Mouse (Mus musculus) right cerebral cortex, postnatal 4 days (tissue): ENCODE data around the gene Selenos.

Experiments
- DNase-seq: peaks from one replicate; pipeline ENCODE4 v3.0.0-alpha.2; 2022

Selenos gene

DNA sequence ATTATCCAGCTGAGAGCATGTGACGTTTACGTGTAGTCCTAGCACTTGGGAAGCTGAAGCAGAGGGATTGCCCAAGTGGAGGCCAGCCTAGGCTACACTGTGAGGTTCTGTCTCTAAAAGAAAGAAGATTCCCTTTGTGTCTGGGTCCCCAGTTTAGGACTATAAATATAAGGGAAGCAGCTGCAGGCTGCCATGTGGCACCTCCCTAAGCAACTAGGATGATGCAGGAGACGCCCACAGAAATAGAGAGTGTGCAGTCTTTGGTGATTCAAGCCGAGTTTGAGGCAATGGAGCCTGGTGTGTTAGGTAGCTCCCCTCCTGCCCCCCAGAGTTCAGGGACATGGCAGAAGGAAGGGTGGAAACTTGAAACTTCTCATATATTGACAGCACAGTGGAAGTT is 8.2 kb downstream of the Selenos start:
- no peak for DNase-seq

DNA sequence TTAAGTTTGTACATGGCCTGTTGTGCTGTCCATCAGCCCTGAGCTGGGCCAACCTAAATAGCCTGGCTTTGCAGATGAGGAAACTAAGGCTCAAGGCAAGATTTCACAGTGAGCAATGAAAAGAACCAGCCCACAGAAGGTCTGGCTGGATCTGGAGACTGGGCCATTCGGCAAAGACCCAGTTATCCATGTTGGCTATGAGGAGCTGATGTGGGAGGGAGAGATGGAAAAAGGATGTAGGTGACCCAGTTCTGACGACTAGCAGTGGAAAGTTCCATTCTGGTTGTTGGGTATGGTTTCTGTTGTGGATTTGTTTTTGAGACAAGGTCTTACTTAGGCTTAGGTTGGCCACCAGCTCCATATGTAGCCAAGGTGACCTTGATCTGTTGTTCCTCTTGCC is 8.6 kb downstream of the Selenos start:
- DNase-seq: no peak

DNA sequence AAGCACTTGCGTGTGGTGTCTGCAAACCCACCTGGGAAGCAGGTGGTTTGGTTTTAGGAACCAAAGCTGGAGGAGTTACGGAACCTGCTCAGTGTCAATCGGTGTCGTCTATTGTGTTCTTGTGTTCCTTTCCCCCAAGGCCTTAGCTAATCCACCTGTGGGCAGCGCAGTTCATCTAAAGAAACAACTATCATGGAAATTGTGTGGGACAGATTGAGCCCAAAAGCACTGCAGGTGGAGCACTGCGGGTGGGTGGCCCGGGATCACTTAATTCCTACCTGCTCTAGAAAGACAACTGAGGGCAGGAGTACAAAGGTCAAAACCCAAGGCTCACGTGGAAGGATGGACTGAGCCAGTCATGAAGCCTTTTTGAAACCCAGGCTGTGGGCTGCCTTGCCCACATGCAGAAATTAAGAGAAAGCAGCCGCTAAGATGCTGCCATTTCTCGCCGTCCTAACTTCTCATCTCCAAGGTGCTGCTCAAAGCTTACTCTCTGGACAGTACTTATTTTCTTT is 11.3 kb downstream of the Selenos start:
- DNase-seq: no peak

DNA sequence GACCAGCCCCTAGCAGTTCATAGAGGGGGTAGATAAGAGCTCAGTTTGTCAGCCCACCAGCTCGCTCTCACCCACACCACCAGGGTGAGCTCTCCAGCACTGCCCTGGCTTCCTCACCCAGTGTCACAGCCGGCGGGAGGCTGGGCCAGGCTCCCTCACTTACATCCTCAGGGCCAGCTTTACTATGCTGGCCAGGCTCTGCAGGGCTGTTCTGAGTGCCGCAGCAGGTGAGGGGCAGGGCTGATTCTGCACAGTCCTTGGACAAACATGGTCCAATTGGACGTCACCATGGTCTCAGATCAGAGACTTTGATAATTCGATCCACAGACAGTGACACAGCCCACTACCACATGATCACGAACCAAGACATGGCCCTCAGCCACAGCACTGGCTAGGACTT is 12.1 kb downstream of the Selenos start:
- DNase-seq: no peak

DNA sequence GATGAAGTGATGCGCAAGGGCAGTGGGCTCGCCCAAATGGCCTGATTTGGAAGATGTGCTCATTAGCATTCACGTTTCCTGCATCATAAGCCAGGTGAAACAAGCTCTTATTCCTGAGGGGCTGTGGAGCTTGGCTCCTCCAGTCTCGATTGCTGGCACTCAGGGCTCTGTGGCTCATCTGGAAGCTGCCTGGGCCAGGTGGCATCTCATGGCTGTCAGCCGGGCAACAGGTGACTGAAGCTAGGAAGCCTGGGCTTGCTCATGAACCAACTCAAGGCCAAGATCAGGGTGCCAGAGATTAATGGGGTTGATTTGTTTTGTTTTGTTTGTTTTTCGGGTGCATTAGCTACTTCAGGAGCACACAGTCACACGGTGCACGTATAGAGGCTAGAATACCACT is 13.2 kb downstream of the Selenos start:
- no peak for DNase-seq

DNA sequence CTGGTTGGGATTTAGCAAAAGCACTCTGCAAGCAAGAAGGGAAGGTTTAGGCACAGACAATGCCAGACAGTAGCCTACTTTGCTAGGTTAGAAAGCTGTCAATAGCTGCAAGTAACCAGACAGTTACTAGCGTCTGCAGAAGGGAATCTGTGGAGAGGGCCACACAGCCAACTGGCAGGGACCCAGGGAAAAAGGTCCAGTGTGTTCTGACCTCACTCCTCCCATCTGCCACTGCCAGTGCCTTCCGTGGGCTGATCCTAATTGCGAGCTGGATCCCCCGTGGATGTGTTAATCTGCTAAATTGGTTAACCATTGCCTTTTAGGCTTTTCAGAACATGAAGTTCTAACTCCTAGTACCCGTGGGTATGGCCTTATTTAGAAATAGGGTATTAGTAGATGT is 14.7 kb downstream of the Selenos start:
- DNase-seq: no peak

DNA sequence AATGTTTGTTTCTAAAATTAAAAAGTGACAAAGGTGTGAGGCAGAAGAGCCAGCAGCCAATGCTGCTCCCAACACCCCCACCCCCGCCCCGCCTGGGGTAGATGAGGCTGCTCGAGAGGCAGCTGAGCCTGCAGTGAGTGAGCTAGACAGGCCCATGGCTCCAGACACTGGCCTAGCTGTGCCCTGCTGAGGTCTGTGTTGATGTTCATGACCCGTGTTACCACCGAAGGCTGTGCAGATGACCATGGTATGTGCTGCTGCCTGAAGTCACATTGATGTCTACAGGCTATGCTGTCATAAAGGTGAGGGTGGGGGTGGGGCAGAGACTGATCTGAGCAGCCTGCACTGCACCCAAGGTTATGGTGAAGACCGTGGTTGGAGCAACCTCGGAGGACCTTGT is 19.4 kb downstream of the Selenos start:
- DNase-seq: no peak

DNA sequence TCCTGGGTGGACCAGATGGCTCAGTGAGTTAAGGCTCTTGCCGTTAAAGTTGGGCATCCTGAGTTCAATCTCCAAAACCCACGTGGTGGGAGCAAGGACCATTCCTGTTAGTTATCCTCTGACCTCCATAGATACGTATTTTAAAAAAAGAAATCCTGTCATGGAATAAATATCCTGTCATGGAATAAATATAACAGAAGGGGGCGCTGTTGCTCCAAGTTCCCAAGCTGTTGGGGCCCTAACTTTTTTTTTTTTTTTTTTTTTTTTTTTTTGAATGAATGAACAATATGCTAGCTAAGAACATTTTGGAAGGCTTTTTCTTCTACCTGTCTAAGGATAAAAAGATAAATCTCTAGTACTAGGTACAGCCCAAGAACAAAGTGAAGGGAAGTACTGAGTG is 22.4 kb downstream of the Selenos start:
- no peak for DNase-seq

DNA sequence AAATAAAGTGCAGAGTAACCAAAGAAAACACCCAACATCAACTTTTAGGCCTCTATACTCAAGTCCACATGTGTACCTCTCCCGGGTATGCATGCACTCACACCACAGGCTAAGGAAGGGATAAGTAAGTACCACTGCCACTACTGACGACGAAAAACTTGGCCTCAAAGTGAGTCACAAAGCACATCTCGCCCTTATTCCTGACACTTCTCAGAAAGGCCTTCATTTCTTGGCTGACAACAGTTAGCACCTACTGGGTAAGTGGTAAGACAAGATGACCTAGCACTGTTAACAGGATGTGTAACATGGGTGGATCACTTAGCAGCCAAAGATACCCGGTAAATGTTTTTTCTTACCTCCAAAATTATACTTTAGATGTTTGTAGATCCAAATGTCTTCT is 25.1 kb downstream of the Selenos start:
- DNase-seq: no peak

DNA sequence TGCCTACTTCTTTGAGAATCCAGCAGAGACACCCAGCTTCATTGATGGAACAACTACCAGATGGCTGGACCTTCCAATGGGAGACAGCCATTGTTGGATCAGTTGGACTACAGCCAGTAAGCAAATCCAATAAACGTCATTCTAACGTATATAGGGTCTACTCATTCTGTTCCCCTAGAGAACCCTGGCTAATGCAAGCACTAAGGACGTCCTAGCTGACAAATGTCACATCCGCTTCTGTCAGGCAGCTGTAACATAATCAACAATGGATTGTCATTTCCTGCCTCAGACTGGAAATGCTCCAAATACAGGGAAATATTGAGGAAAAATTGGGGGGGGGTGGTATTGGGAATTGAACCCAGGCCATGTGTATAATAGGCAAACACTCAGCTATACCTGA is 26.3 kb downstream of the Selenos start:
- DNase-seq: no peak

DNA sequence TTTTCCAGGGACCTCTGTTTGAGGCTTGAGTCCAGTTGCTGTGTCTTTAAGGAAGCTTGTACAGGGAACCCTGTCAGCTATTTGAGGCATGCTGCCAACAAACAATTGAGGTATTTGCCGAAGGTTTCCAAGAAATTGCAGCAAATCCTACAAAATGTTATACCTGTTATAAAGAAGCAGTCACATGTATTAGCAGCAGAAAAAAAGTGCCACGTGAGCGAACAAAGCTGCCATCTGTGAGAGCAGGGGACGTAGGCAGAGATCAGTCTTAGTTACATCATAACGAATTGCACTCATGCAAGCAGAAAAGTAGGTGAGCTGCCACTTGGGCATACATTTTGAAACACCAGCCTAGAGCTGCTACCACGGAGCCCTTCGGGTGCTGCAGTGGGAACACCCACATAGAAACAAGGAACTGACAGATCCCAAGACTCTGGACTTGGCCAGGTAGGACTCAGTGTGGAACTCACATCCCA is 27.2 kb downstream of the Selenos start:
- DNase-seq: no peak

DNA sequence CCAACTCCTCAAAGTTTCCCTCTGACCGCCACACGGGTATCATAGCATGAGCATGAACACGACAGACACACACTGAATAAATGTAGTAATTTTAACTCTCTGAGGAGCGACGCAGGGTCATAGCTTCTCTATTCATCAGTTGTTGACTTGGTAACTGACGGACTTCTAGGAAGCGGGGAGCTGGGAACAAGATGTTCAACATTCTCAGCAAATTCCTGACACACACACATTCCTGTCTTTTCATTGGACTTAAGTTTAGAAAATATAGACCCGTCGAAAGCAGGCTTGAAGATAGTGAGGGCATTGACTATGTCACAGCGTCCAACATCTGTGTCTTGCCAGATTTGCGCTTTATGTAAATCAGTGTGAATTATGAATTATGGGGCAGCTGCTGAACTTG is 27.8 kb downstream of the Selenos start:
- DNase-seq: no peak

DNA sequence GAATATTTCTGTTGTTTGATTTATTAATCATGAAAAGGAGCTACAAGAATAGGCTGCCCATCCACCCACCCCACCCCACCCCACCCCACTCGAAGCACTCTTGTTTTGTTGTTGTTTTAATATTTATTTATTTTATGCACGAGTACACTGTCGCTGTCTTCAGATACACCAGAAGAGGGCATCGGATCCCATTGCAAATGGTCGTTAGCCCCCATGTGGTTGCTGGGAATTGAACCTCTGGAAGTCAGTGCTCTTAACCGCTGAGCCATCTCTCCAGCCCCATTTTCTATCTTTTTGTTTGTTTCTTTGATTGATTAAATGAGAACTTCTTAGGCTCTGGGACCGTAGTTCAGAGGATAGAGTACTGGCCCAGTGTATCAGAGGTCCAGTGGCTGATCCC is 28.5 kb downstream of the Selenos start:
- no peak for DNase-seq

DNA sequence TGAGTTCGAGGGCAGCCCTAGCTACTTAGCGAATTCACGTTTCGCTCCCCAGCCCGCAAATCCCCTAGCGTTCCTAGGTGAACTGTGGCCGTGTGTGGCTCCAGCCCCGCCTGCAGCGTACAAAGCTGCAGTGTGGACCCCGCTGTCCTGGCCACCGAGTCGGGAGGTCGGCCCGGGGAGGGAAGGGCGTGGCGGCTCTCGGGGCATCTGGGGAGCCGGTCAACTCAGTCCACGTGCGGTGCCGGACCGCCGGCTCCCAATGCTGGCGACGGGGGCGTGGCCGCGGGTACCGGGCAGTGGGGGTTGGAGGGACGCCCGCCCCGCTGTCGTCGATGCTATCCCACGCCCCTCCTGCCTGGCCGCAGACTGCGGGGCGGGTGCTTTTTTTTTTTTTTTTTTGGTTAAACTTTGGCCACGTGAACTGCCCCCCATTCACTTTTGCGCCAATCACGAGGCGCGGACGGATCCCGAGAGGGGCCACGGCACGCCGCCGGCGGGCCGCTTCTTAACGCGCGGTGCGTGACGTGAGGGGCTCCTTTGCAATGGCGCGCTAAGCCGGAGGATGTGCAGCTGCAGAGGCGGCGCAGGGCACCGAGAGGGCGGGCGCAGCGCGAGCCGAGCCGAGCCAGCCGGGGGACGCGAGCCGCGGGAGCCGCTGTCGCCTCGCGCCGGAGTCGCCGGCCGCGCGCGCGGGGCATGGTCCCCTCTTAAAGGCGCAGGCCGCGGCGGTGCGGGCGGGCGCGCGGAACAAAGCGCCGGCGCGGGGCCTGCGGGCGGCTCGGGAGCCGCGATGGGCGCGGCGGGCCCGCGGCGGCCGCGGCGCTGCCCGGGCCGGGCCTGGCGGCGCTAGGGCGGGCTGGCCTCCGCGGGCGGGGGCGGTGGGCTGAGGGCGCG is 29.8 kb downstream of the Selenos start, which contains the start of gene Chsy1:
Gene Chsy1, plus strand, starts transcription at position 555 of the 894 bp plus-strand sequence.
- DNase-seq: peak; percentile 90

DNA sequence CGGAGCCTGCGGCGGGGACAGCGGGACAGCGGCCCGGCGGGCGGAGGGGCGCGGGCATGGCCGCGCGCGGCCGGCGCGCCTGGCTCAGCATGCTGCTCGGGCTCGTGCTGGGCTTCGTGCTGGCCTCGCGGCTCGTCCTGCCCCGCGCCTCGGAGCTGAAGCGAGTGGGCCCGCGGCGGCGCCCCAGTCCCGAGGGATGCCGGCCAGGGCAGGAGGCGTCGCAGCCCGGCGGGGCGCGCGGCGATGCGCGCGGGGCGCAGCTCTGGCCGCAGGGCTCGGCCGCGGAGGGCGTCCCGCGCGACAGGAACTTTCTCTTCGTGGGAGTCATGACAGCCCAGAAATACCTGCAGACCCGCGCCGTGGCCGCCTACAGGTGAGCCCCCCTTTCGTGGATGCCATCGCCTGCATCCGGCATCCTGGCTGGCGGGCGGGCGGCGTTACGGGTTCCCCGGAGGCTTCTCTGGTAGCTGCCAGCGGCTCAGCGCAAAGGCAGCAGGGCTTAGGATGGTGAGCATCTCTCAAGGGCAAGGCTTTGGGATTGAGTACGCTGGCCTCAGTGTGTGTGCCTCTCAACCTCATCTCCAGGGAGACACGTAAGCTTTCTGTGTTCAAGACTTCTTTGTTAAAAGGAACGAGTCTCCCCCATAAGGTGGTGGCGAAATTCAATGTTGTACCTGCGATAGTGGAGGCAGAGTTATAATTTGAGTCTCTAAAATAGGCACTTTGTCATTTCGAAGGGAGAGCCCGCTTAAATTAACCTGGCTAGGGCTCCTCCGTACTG is 30.6 kb downstream of the Selenos start:
- peak; percentile 42 for DNase-seq

DNA sequence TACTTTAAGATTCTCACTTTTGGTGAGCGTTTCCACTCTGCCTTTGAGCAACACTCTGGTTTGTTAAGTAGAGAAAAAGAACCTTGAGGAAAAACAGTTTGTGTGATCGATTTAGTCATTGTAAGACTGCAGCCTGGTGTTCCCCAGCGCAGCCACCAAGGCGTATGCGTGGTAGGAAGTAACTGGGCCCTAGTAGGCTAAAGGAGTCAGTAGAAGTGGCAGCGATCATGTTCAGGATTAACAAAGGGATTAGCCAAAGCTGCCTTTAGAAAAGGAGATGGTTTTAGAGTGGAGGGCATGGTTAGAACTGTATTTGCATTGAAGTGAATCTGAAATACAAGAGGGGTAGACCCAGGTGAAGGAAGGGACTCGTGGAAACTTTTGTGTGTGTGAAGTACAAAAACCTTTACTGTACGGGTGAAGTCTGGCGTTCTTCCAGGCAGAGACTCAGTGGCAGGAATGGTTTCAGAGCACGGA is 31.2 kb downstream of the Selenos start:
- peak; percentile 17 for DNase-seq

DNA sequence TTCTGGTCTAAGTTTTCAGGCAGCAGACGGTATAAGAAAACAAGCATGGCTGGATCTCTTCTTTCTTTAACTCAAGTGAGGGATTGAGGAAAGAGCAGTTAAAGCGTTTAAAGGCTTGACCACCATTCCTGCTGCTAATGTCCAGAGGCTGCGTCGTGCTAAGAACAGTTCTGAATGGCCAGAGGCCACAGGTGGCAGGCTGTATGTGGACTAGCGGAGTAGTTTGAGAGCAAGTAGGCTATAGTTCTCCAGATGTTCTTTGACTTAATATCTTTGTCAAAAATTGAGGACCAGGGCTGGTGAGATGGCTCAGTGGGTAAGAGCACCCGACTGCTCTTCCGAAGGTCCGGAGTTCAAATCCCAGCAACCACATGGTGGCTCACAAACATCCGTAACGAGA is 31.8 kb downstream of the Selenos start:
- no peak for DNase-seq

DNA sequence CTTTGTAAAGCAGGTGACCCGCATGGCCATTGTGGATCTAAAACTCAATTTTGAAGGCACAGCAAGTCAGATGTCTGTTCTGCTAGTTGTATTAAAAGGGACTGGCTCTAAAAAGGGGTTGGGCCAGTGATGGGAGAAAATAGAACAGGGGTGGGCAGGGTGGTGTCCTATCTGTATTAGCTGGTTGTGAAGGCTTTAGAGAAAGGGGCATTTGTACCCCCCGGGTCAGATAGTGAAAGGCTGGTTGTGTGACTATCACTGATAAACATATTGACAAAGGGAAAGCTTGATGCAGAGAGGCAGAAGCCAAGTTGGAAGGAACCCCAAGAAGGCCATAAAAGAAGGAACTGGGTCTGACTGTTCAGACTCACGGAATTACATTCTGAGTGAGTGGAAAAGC is 34.1 kb downstream of the Selenos start:
- no peak for DNase-seq

DNA sequence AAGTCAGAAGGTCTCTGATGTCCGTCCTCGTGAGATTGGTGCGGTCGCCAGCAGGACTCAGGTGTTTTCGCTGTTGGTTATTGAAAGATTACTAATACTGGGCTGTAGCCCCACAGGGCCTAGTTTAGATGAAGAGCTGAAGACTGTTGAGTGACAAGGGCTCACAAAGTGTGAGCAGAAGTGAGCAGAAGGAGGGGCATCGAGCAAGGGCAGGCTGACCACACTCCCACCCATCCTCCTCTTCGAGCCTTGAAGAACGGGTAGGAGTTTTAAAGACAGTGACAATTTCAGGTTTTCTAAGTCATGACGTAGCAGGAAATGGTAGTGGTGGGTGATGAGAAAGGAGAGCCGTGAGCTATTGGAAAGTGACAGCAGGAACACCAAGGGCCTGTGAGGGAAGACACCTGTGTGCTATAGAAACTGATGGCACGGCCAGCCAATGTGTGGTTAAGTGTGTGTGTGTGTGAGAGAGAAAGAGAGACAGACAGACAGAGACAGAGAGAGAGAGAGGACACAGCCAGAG is 36.4 kb downstream of the Selenos start:
- no peak for DNase-seq

DNA sequence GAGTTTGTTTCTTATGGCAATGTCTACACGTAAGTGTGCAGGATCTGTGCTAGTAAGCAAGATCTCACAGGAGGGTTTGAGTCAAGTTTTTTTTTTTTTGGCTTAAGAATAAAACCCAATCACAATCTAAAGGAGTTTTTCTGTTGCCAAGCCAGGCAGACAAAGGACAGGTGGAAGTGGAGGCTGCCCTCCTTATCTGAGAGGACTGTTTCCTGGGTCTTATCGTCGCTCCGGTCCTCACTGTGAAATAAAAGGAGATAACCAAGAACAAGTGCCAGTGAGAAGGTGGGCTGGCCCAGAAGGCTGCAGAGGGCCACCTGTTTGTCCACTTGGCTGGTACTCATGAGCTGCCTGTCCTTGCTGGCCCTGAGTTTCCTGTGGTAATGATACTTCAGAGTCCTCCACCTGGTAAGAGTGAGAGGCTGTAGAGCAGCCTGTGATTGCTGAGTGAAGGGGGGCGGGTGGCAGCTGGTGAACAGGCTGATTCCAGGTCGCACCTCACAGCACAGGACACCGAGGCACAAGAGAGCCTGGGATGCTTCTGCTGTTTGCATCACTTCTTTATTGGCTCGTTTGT is 37.5 kb downstream of the Selenos start:
- no peak for DNase-seq

DNA sequence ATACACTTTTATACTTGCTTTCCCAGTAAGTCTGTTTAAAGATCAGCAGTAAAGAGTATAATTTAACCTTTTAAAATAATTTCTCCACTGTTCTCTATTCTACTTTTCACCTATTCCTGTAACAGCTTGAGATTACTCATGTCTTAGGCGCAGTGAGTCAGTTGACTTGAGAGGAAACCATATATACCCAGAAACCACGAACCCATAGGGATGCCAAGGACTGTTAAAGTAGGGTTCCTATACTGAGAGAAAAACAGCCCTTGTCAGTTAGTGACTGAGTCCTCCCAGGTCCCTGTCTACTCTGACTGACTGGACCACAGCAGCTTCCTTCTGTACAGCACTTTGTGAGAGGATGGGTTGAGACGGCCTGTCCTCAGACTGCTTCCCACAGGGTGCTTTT is 38.6 kb downstream of the Selenos start:
- no peak for DNase-seq

DNA sequence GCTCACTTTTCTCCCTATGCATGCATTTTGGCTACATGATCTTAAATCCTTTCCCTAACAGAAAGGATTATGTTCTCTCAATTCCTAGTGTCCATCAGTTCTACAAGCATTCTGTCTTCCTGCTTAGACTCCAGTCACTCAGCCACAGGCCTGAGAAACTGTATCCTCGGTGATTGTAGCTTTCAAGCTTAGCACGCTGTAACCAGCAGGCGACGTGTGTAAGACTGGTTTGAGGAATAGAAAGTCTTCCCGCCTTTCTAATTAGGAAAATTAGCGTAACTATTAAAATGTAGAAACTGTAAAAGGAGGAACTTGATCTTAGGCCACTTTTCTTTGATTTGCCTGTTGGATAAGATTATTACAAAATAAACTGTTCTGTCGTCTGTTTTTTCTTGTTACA is 39.3 kb downstream of the Selenos start:
- DNase-seq: no peak

DNA sequence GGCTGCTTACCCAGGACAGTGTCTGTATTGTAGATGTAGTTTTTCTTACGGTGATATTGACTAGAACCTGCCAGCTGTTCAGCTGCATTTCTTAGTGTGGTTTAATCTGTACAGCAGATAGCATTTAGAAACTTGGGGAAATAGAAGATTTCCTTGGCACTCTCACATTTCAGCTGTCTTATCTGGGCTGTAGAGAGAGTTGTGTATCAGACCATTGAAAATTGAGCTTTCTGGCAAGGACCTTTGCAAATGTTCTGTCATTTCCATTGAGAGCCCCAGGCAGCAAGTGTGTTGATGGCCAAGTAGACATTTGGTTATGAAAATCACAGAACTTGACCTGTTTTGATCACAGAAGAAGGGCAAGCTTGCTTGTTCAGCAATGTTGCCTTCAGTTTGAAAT is 40.7 kb downstream of the Selenos start:
- no peak for DNase-seq
